Mouse (Mus musculus) lung, postnatal 0 days (tissue): Measurements from ENCODE around the gene Egflam. TPM values are rescaled to one million over a fixed set of nuclear protein-coding genes. Genes with fewer than 3 reads are reported as not detected.
A peak's percentile ranks its signal among the peaks of the same experiment; 100 is the strongest.

Experiments
- ATAC-seq: fragments of 200-750 bp; cut with Nextera tagmentation; 2 replicates; pipeline ENCODE4 v1.8.0; 2017; ENCODE audit warnings: moderate library complexity
- DNase-seq: peaks from one replicate; pipeline ENCODE4 v3.0.0-alpha.2; 2016; ENCODE audit warnings: low spot score
- H3K27ac ChIP-seq: fragments of 300-500 bp; sonication (generic); 2 replicates; pipeline ENCODE4 v1.5.1; 2014; ENCODE audit warnings: antibody characterized with exemption, mild to moderate bottlenecking, low read length, mixed read lengths
- H3K27me3 ChIP-seq: fragments of 300-500 bp; sonication (generic); replicated peaks from 2 replicates; pipeline ENCODE4 v1.6.1; 2014; ENCODE audit warnings: low read length, mixed read lengths; ENCODE audit not compliant: insufficient read depth
- H3K36me3 ChIP-seq: fragments of 300-500 bp; sonication (generic); 2 replicates; pipeline ENCODE4 v1.6.1; 2014; ENCODE audit warnings: low read length, mixed read lengths; ENCODE audit not compliant: insufficient read depth
- H3K4me1 ChIP-seq: fragments of 300-500 bp; sonication (generic); 2 replicates; pipeline ENCODE4 v1.6.1; 2014; ENCODE audit warnings: antibody characterized with exemption, low read depth, low read length, mixed read lengths; ENCODE audit not compliant: insufficient read depth
- H3K4me2 ChIP-seq: fragments of 300-500 bp; sonication (generic); replicated peaks from 2 replicates; pipeline ENCODE4 v1.6.1; 2014; ENCODE audit warnings: low read depth, mild to moderate bottlenecking, low read length, moderate library complexity, mixed read lengths
- H3K4me3 ChIP-seq: fragments of 300-500 bp; sonication (generic); 2 replicates; pipeline ENCODE4 v1.5.1; 2014; ENCODE audit warnings: low read depth, low read length
- H3K9ac ChIP-seq: fragments of 300-500 bp; sonication (generic); replicated peaks from 2 replicates; pipeline ENCODE4 v1.6.1; 2014; ENCODE audit warnings: low read depth, mild to moderate bottlenecking
- H3K9me3 ChIP-seq: fragments of 300-500 bp; sonication (generic); 2 replicates; pipeline ENCODE4 v1.6.1; 2016; ENCODE audit warnings: low read length, mixed read lengths
- CTCF ChIP-seq: IDR thresholded peaks from 2 replicates; pipeline ENCODE4 v1.5.1; 2016; ENCODE audit warnings: antibody characterized with exemption, mild to moderate bottlenecking
- EP300 ChIP-seq: IDR thresholded peaks from 2 replicates; pipeline ENCODE4 v1.6.1; 2016; ENCODE audit warnings: antibody characterized with exemption, mild to moderate bottlenecking, control low read depth
- WGBS: fragments of 180-500 bp; shearing (Covaris S2); extraction: QIAGEN DNeasy Blood & Tissue Kit; methylation state at CpG from one replicate; pipeline ENCODE4 v1.1.7; 2014; 5-methylcytosine and 5-hydroxymethylcytosine counted together
- polyA plus RNA-seq: library from polyadenylated mRNA; unstranded; fragments of >200 nt; fragmentation: Nextera tagmentation; extraction: Ambion mirVana; gene quantifications from 2 replicates; pipeline ENCODE4 v1.2.1, GENCODE M21; 2015

Gene Egflam
- polyA plus RNA-seq, 1 experiment from 2014 or later, result 36.4 TPM

GRCm38 (mm10) chr15:7180576-7180975 is 217.6 kb downstream of the Egflam start:
- Histone ChIP-seq H3K36me3 (peaks cover 45% of the 10 kb centered on the region), H3K27me3 (no peaks in the 10 kb centered on the region), H3K9me3 (no peaks in the 10 kb centered on the region), H3K9ac (no peak overlapping the region), H3K4me2 (no peak overlapping the region), H3K4me1 (no peaks in the 10 kb centered on the region), H3K4me3 (no peak overlapping the region), H3K27ac (no peak overlapping the region)
- DNase-seq (no peak), ATAC-seq (no peak)
- TF ChIP-seq EP300, result no peak
- no peak for TF ChIP-seq CTCF
- WGBS, result 84% methylated on average over 6 of the region's 6 CpGs

- Histone ChIP-seq H3K27me3 (no peaks in the 10 kb centered on the region), H3K4me3 (no peak overlapping the region), H3K9ac (no peak overlapping the region), H3K4me2 (no peak overlapping the region), H3K27ac (no peak overlapping the region), H3K9me3 (no peaks in the 10 kb centered on the region), H3K4me1 (no peaks in the 10 kb centered on the region), H3K36me3 (peaks cover 28% of the 10 kb centered on the region)
- ATAC-seq (no peak), DNase-seq (no peak)
- WGBS, result 92% methylated on average over 8 of the region's 8 CpGs
- no peak for TF ChIP-seq CTCF
- no peak for TF ChIP-seq EP300
These were observed 224.4 kb downstream of the Egflam start for GRCm38 (mm10) chr15:7173776-7174175.

GRCm38 (mm10) chr15:7173346-7173745 is 224.8 kb downstream of the Egflam start:
- Histone ChIP-seq H3K9me3 (no peaks in the 10 kb centered on the region), H3K36me3 (peaks cover 28% of the 10 kb centered on the region), H3K27me3 (no peaks in the 10 kb centered on the region), H3K4me3 (no peak overlapping the region), H3K4me2 (no peak overlapping the region), H3K9ac (no peak overlapping the region), H3K4me1 (no peaks in the 10 kb centered on the region), H3K27ac (no peak overlapping the region)
- TF ChIP-seq CTCF, result no peak
- TF ChIP-seq EP300, result no peak
- ATAC-seq (no peak), DNase-seq (no peak)
- WGBS, result 67% methylated on average over 7 of the region's 7 CpGs

- no peak overlapping the region for H3K27ac ChIP-seq
These were observed 225.3 kb downstream of the Egflam start for GRCm38 (mm10) chr15:7172875-7173274.

GRCm38 (mm10) chr15:7167906-7168532 is 230.2 kb downstream of the Egflam start:
- Histone ChIP-seq H3K4me2 (no peak overlapping the region), H3K9ac (no peak overlapping the region), H3K4me3 (no peak overlapping the region), H3K27ac (no peak overlapping the region), H3K9me3 (no peaks in the 10 kb centered on the region), H3K27me3 (no peaks in the 10 kb centered on the region), H3K36me3 (peaks cover 23% of the 10 kb centered on the region), H3K4me1 (no peaks in the 10 kb centered on the region)
- no peak for TF ChIP-seq EP300
- TF ChIP-seq CTCF, result no peak
- WGBS, result 51% methylated on average over 11 of the region's 11 CpGs
- no peak for DNase-seq
- ATAC-seq, result no peak

More at GRCm38 (mm10) chr15:7172875-7173274, 225.3 kb downstream of the Egflam start:
- TF ChIP-seq EP300 (no peak), CTCF (no peak)
- ATAC-seq (0 out of 2 replicates have a peak, but pooled peaks have one; percentile 40), DNase-seq (peak; percentile 34)
- H3K9me3 ChIP-seq, result no peaks in the 10 kb centered on the region
- no peaks in the 10 kb centered on the region for H3K4me1 ChIP-seq
- H3K27me3 ChIP-seq, result no peaks in the 10 kb centered on the region
- WGBS, result 20% methylated on average over 2 of the region's 2 CpGs
- no peak overlapping the region for H3K4me2 ChIP-seq
- peaks cover 23% of the 10 kb centered on the region for H3K36me3 ChIP-seq
- no peak overlapping the region for H3K4me3 ChIP-seq
- no peak overlapping the region for H3K9ac ChIP-seq

GRCm38 (mm10) chr15:7167238-7167905 is 230.8 kb downstream of the Egflam start:
- Histone ChIP-seq H3K4me2 (no peak overlapping the region), H3K9me3 (no peaks in the 10 kb centered on the region), H3K4me1 (no peaks in the 10 kb centered on the region), H3K27ac (no peak overlapping the region), H3K36me3 (peaks cover 27% of the 10 kb centered on the region), H3K27me3 (no peaks in the 10 kb centered on the region), H3K4me3 (no peak overlapping the region), H3K9ac (no peak overlapping the region)
- DNase-seq, result no peak
- TF ChIP-seq CTCF (no peak), EP300 (peak; percentile 43; the same call in 1 of the 2 replicates)
- ATAC-seq, result peak; percentile 19; the same call in 1 of the 2 replicates
- WGBS, result 78% methylated on average over 10 of the region's 10 CpGs
